Mouse (Mus musculus): ENCODE results near the gene Cask. TPM values are rescaled to one million over a fixed set of nuclear protein-coding genes. Genes with fewer than 3 reads are reported as not detected.

Cask gene
- polyA plus RNA-seq, 1 experiment = 1.3 TPM

GRCm38 (mm10) chrX:13622654-13623053, 228.5 kb downstream of the Cask start:
- Histone ChIP-seq H3K36me3 (ENCODE audit: control insufficient read depth, insufficient read depth, low read length) (no peaks in the 10 kb centered on the region), H3K4me1 (replicated peaks; ENCODE audit: control insufficient read depth, insufficient read depth, low read length) (peaks cover 2% of the 10 kb centered on the region; the same call in 1 of the 2 replicates), H3K27ac (ENCODE audit: control insufficient read depth, insufficient read depth, low read length) (no peak overlapping the region), H3K27me3 (ENCODE audit: control insufficient read depth, insufficient read depth, low read length) (no peaks in the 10 kb centered on the region), H3K4me3 (ENCODE audit: control insufficient read depth, insufficient read depth, low read length) (no peak overlapping the region)
- WGBS = 68% methylated on average over 5 of the region's 5 CpGs
- DNase-seq = no peak
- TF ChIP-seq POLR2A (IDR thresholded peaks at IDR 0.05; ENCODE audit: control insufficient read depth, extremely low read depth, insufficient read depth, low read length, poor library complexity) = no peak
- TF ChIP-seq CTCF (IDR thresholded peaks at IDR 0.05; ENCODE audit: borderline replicate concordance, control insufficient read depth, extremely low read depth, insufficient read depth, low read length, poor library complexity) = no peak

GRCm38 (mm10) chrX:13621473-13621872, 229.7 kb downstream of the Cask start:
- peaks cover 2% of the 10 kb centered on the region; the same call in 1 of the 2 replicates for H3K4me1 ChIP-seq (replicated peaks; ENCODE audit: control insufficient read depth, insufficient read depth, low read length)
- H3K36me3 ChIP-seq (ENCODE audit: control insufficient read depth, insufficient read depth, low read length) = no peaks in the 10 kb centered on the region
- H3K27ac ChIP-seq (ENCODE audit: control insufficient read depth, insufficient read depth, low read length) = no peak overlapping the region
- TF ChIP-seq CTCF (IDR thresholded peaks at IDR 0.05; ENCODE audit: borderline replicate concordance, control insufficient read depth, extremely low read depth, insufficient read depth, low read length, poor library complexity) (no peak), POLR2A (IDR thresholded peaks at IDR 0.05; ENCODE audit: control insufficient read depth, extremely low read depth, insufficient read depth, low read length, poor library complexity) (no peak)
- H3K4me3 ChIP-seq (ENCODE audit: control insufficient read depth, insufficient read depth, low read length) = no peak overlapping the region
- WGBS = 70% methylated on average over 4 of the region's 4 CpGs
- no peaks in the 10 kb centered on the region for H3K27me3 ChIP-seq (ENCODE audit: control insufficient read depth, insufficient read depth, low read length)
- DNase-seq = no peak

GRCm38 (mm10) chrX:13618476-13618875, 232.7 kb downstream of the Cask start:
- WGBS = 6% methylated on average over 4 of the region's 4 CpGs
- Histone ChIP-seq H3K27me3 (ENCODE audit: control insufficient read depth, insufficient read depth, low read length) (no peaks in the 10 kb centered on the region), H3K36me3 (ENCODE audit: control insufficient read depth, insufficient read depth, low read length) (no peaks in the 10 kb centered on the region), H3K4me3 (ENCODE audit: control insufficient read depth, insufficient read depth, low read length) (no peak overlapping the region), H3K27ac (ENCODE audit: control insufficient read depth, insufficient read depth, low read length) (no peak overlapping the region), H3K4me1 (replicated peaks; ENCODE audit: control insufficient read depth, insufficient read depth, low read length) (peaks cover 2% of the 10 kb centered on the region; the same call in 1 of the 2 replicates)
- TF ChIP-seq POLR2A (IDR thresholded peaks at IDR 0.05; ENCODE audit: control insufficient read depth, extremely low read depth, insufficient read depth, low read length, poor library complexity) (no peak), CTCF (IDR thresholded peaks at IDR 0.05; ENCODE audit: borderline replicate concordance, control insufficient read depth, extremely low read depth, insufficient read depth, low read length, poor library complexity) (no peak)
- DNase-seq = no peak

- WGBS = 95% methylated on average over 1 of the region's 1 CpGs
- H3K27ac ChIP-seq (ENCODE audit: control insufficient read depth, insufficient read depth, low read length) = no peak overlapping the region
- no peaks in the 10 kb centered on the region for H3K36me3 ChIP-seq (ENCODE audit: control insufficient read depth, insufficient read depth, low read length)
- TF ChIP-seq POLR2A (IDR thresholded peaks at IDR 0.05; ENCODE audit: control insufficient read depth, extremely low read depth, insufficient read depth, low read length, poor library complexity) = no peak
- TF ChIP-seq CTCF (IDR thresholded peaks at IDR 0.05; ENCODE audit: borderline replicate concordance, control insufficient read depth, extremely low read depth, insufficient read depth, low read length, poor library complexity) = no peak
- no peak overlapping the region for H3K4me3 ChIP-seq (ENCODE audit: control insufficient read depth, insufficient read depth, low read length)
- H3K4me1 ChIP-seq (replicated peaks; ENCODE audit: control insufficient read depth, insufficient read depth, low read length) = no peaks in the 10 kb centered on the region; the same call in 1 of the 2 replicates
- H3K27me3 ChIP-seq (ENCODE audit: control insufficient read depth, insufficient read depth, low read length) = no peaks in the 10 kb centered on the region
- no peak for DNase-seq
Observed at GRCm38 (mm10) chrX:13617294-13617693, 233.9 kb downstream of the Cask start.

GRCm38 (mm10) chrX:13616726-13617125, 234.4 kb downstream of the Cask start:
- 89% methylated on average over 1 of the region's 1 CpGs for WGBS
- H3K27me3 ChIP-seq (ENCODE audit: control insufficient read depth, insufficient read depth, low read length) = no peaks in the 10 kb centered on the region
- TF ChIP-seq POLR2A (IDR thresholded peaks at IDR 0.05; ENCODE audit: control insufficient read depth, extremely low read depth, insufficient read depth, low read length, poor library complexity) (no peak), CTCF (IDR thresholded peaks at IDR 0.05; ENCODE audit: borderline replicate concordance, control insufficient read depth, extremely low read depth, insufficient read depth, low read length, poor library complexity) (no peak)
- no peaks in the 10 kb centered on the region; the same call in 1 of the 2 replicates for H3K4me1 ChIP-seq (replicated peaks; ENCODE audit: control insufficient read depth, insufficient read depth, low read length)
- H3K36me3 ChIP-seq (ENCODE audit: control insufficient read depth, insufficient read depth, low read length) = no peaks in the 10 kb centered on the region
- no peak overlapping the region for H3K4me3 ChIP-seq (ENCODE audit: control insufficient read depth, insufficient read depth, low read length)
- DNase-seq = no peak
- H3K27ac ChIP-seq (ENCODE audit: control insufficient read depth, insufficient read depth, low read length) = no peak overlapping the region

GRCm38 (mm10) chrX:13612115-13612514, 239.1 kb downstream of the Cask start:
- Histone ChIP-seq H3K4me1 (replicated peaks; ENCODE audit: control insufficient read depth, insufficient read depth, low read length) (no peaks in the 10 kb centered on the region), H3K36me3 (ENCODE audit: control insufficient read depth, insufficient read depth, low read length) (no peaks in the 10 kb centered on the region), H3K4me3 (ENCODE audit: control insufficient read depth, insufficient read depth, low read length) (no peak overlapping the region), H3K27me3 (ENCODE audit: control insufficient read depth, insufficient read depth, low read length) (no peaks in the 10 kb centered on the region), H3K27ac (ENCODE audit: control insufficient read depth, insufficient read depth, low read length) (no peak overlapping the region)
- TF ChIP-seq CTCF (IDR thresholded peaks at IDR 0.05; ENCODE audit: borderline replicate concordance, control insufficient read depth, extremely low read depth, insufficient read depth, low read length, poor library complexity) (no peak), POLR2A (IDR thresholded peaks at IDR 0.05; ENCODE audit: control insufficient read depth, extremely low read depth, insufficient read depth, low read length, poor library complexity) (no peak)
- DNase-seq = no peak
- 70% methylated on average over 2 of the region's 2 CpGs for WGBS

GRCm38 (mm10) chrX:13611114-13611513, 240.1 kb downstream of the Cask start:
- 95% methylated on average over 5 of the region's 5 CpGs for WGBS
- H3K4me1 ChIP-seq (replicated peaks; ENCODE audit: control insufficient read depth, insufficient read depth, low read length) = no peaks in the 10 kb centered on the region; the same call in 1 of the 2 replicates
- TF ChIP-seq POLR2A (IDR thresholded peaks at IDR 0.05; ENCODE audit: control insufficient read depth, extremely low read depth, insufficient read depth, low read length, poor library complexity) (no peak), CTCF (IDR thresholded peaks at IDR 0.05; ENCODE audit: borderline replicate concordance, control insufficient read depth, extremely low read depth, insufficient read depth, low read length, poor library complexity) (no peak)
- no peak overlapping the region for H3K27ac ChIP-seq (ENCODE audit: control insufficient read depth, insufficient read depth, low read length)
- H3K27me3 ChIP-seq (ENCODE audit: control insufficient read depth, insufficient read depth, low read length) = no peaks in the 10 kb centered on the region
- DNase-seq = no peak
- H3K4me3 ChIP-seq (ENCODE audit: control insufficient read depth, insufficient read depth, low read length) = no peak overlapping the region
- no peaks in the 10 kb centered on the region for H3K36me3 ChIP-seq (ENCODE audit: control insufficient read depth, insufficient read depth, low read length)
